Mouse (Mus musculus): Measurements from ENCODE around the gene Rnf17. TPM values are rescaled to one million over a fixed set of nuclear protein-coding genes. Genes with fewer than 3 reads are reported as not detected.

The Rnf17 gene
- polyA plus RNA-seq, 2 experiments, result 0.97 to 1.1 TPM

GRCm38 (mm10) chr14:56359131-56359530 lies 43.2 kb upstream of the Rnf17 start:
- H3K27me3 ChIP-seq (ENCODE audit: control insufficient read depth, insufficient read depth, low read length), result peaks cover 6% of the 10 kb centered on the region
- no peak overlapping the region for H3K27ac ChIP-seq
- H3K4me1 ChIP-seq (replicated peaks; ENCODE audit: control insufficient read depth in 2 of 2, insufficient read depth in 2 of 2, low read length in 1 of 2), result no peaks in the 10 kb centered on the region
- 50% methylated on average over 6 of the region's 6 CpGs for WGBS (ENCODE audit: insufficient replicate concordance)
- DNase-seq (ENCODE audit: low read depth in 3 of 3, low spot score in 3 of 3) (no peak), ATAC-seq (ENCODE audit: insufficient read depth) (no peak)
- no peak overlapping the region for H3K4me3 ChIP-seq (ENCODE audit: insufficient read depth in 1 of 2, low read depth in 2 of 2, low read length in 2 of 2)
- H3K36me3 ChIP-seq (replicated peaks; ENCODE audit: control insufficient read depth, insufficient read depth, low read depth), result no peaks in the 10 kb centered on the region
- TF ChIP-seq EP300 (IDR thresholded peaks at IDR 0.05; ENCODE audit: low read depth) (no peak), CTCF (IDR thresholded peaks at IDR 0.05; ENCODE audit: low read depth) (no peak)
- H3K9me3 ChIP-seq (ENCODE audit: control insufficient read depth, low read length), result no peaks in the 10 kb centered on the region
- no peak overlapping the region for H3K9ac ChIP-seq (replicated peaks)
- no peak overlapping the region for H3K4me2 ChIP-seq (ENCODE audit: low read depth)

DNA sequence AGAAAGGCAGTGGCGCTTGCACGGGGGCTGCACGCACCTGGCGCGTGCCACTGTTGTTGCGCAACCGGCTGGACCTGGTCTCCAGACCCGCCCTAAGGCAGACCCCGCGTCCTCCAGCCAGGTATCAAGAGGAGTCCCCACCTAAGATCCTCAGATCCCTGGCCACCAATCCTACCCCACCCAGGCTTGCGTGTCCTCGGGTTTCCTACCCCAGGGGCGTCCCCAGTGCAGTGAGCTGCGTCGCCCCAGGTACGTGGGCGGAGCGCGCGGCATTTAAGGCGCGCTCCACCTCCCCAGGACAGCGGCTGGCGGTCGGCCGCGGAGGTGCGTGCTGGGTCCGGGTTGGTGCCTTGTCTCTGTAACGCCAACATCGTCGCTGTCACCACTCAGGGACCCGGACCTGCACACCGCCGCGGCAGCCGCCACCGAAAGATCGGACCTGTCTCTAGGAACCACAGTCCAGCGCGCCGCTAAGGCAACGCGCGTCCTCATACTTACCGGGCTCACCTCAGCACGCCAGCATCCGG lies 37.6 kb upstream of the Rnf17 start, which contains the start of gene Atp12a:
Gene Atp12a (plus strand): TSS at position 358 of the 527 bp plus-strand sequence.
- Histone ChIP-seq H3K36me3 (replicated peaks; ENCODE audit: control insufficient read depth, insufficient read depth, low read depth) (no peaks in the 10 kb centered on the region), H3K9ac (replicated peaks) (no peak within 1 kb of the TSS), H3K27ac (no peak within 1 kb of the TSS), H3K27me3 (ENCODE audit: control insufficient read depth, insufficient read depth, low read length) (peaks cover 21% of the 10 kb centered on the region), H3K9me3 (ENCODE audit: control insufficient read depth, low read length) (no peaks in the 10 kb centered on the region), H3K4me2 (ENCODE audit: low read depth) (peak within 1 kb of the TSS; percentile 42), H3K4me1 (replicated peaks; ENCODE audit: control insufficient read depth in 2 of 2, insufficient read depth in 2 of 2, low read length in 1 of 2) (no peaks in the 10 kb centered on the region), H3K4me3 (ENCODE audit: insufficient read depth in 1 of 2, low read depth in 2 of 2, low read length in 2 of 2) (peak within 1 kb of the TSS in 1 of 2 experiments; percentile 16; a peak in 1 of 4 replicates)
- TF ChIP-seq EP300 (IDR thresholded peaks at IDR 0.05; ENCODE audit: low read depth), result no peak
- no peak for TF ChIP-seq CTCF (IDR thresholded peaks at IDR 0.05; ENCODE audit: low read depth)
- DNase-seq (ENCODE audit: low read depth in 3 of 3, low spot score in 3 of 3) (no peak), ATAC-seq (ENCODE audit: insufficient read depth) (no peak)
- 2% methylated on average over 48 of the region's 48 CpGs for WGBS (ENCODE audit: insufficient replicate concordance)

- no peak for ATAC-seq (ENCODE audit: insufficient read depth)
- Histone ChIP-seq H3K36me3 (replicated peaks; ENCODE audit: control insufficient read depth, insufficient read depth, low read depth) (no peaks in the 10 kb centered on the region), H3K9me3 (ENCODE audit: control insufficient read depth, low read length) (no peaks in the 10 kb centered on the region), H3K9ac (replicated peaks) (no peak overlapping the region), H3K4me3 (ENCODE audit: insufficient read depth in 1 of 2, low read depth in 2 of 2, low read length in 2 of 2) (no peak overlapping the region), H3K4me1 (replicated peaks; ENCODE audit: control insufficient read depth in 2 of 2, insufficient read depth in 2 of 2, low read length in 1 of 2) (no peaks in the 10 kb centered on the region), H3K27me3 (ENCODE audit: control insufficient read depth, insufficient read depth, low read length) (peaks cover 21% of the 10 kb centered on the region), H3K27ac (no peak overlapping the region), H3K4me2 (ENCODE audit: low read depth) (no peak overlapping the region; the same call in 1 of the 2 replicates)
- TF ChIP-seq EP300 (IDR thresholded peaks at IDR 0.05; ENCODE audit: low read depth) (no peak), CTCF (IDR thresholded peaks at IDR 0.05; ENCODE audit: low read depth) (no peak)
- 16% methylated on average over 8 of the region's 8 CpGs for WGBS (ENCODE audit: insufficient replicate concordance)
- no peak for DNase-seq (ENCODE audit: low read depth in 3 of 3, low spot score in 3 of 3)
Observed at GRCm38 (mm10) chr14:56365292-56365691, 37.1 kb upstream of the Rnf17 start.

- no peaks in the 10 kb centered on the region for H3K36me3 ChIP-seq (replicated peaks; ENCODE audit: control insufficient read depth, insufficient read depth, low read depth)
- H3K9me3 ChIP-seq (ENCODE audit: control insufficient read depth, low read length), result no peaks in the 10 kb centered on the region
- ATAC-seq (ENCODE audit: insufficient read depth), result no peak
- no peak for TF ChIP-seq EP300 (IDR thresholded peaks at IDR 0.05; ENCODE audit: low read depth)
- no peak for TF ChIP-seq CTCF (IDR thresholded peaks at IDR 0.05; ENCODE audit: low read depth)
- 16% methylated on average over 15 of the region's 15 CpGs for WGBS (ENCODE audit: insufficient replicate concordance)
- H3K4me3 ChIP-seq (ENCODE audit: insufficient read depth in 1 of 2, low read depth in 2 of 2, low read length in 2 of 2), result no peak overlapping the region
- no peak overlapping the region for H3K9ac ChIP-seq (replicated peaks)
- H3K4me1 ChIP-seq (replicated peaks; ENCODE audit: control insufficient read depth in 2 of 2, insufficient read depth in 2 of 2, low read length in 1 of 2), result no peaks in the 10 kb centered on the region
- H3K4me2 ChIP-seq (ENCODE audit: low read depth), result no peak overlapping the region
- H3K27me3 ChIP-seq (ENCODE audit: control insufficient read depth, insufficient read depth, low read length), result peaks cover 21% of the 10 kb centered on the region
- DNase-seq (ENCODE audit: low read depth in 3 of 3, low spot score in 3 of 3), result no peak
- H3K27ac ChIP-seq, result no peak overlapping the region
Observed at GRCm38 (mm10) chr14:56366712-56367111, 35.7 kb upstream of the Rnf17 start.

- DNase-seq (ENCODE audit: low read depth in 3 of 3, low spot score in 3 of 3), result no peak
- WGBS (ENCODE audit: insufficient replicate concordance), result 35% methylated on average over 3 of the region's 3 CpGs
Observed at GRCm38 (mm10) chr14:56368834-56369233, 33.5 kb upstream of the Rnf17 start.

More at GRCm38 (mm10) chr14:56368834-56369233, 33.5 kb upstream of the Rnf17 start:
- ATAC-seq (ENCODE audit: insufficient read depth), result no peak
- H3K27me3 ChIP-seq (ENCODE audit: control insufficient read depth, insufficient read depth, low read length), result peaks cover 18% of the 10 kb centered on the region
- no peak overlapping the region for H3K9ac ChIP-seq (replicated peaks)
- H3K4me3 ChIP-seq (ENCODE audit: insufficient read depth in 1 of 2, low read depth in 2 of 2, low read length in 2 of 2), result no peak overlapping the region
- H3K27ac ChIP-seq, result no peak overlapping the region
- no peaks in the 10 kb centered on the region for H3K36me3 ChIP-seq (replicated peaks; ENCODE audit: control insufficient read depth, insufficient read depth, low read depth)
- H3K4me1 ChIP-seq (replicated peaks; ENCODE audit: control insufficient read depth in 2 of 2, insufficient read depth in 2 of 2, low read length in 1 of 2), result no peaks in the 10 kb centered on the region
- TF ChIP-seq EP300 (IDR thresholded peaks at IDR 0.05; ENCODE audit: low read depth) (no peak), CTCF (IDR thresholded peaks at IDR 0.05; ENCODE audit: low read depth) (peak; percentile 66)
- H3K9me3 ChIP-seq (ENCODE audit: control insufficient read depth, low read length), result no peaks in the 10 kb centered on the region
- no peak overlapping the region for H3K4me2 ChIP-seq (ENCODE audit: low read depth)
